Mouse (Mus musculus) yolk sac, embryonic 10.5 days (tissue): ENCODE measurements around the gene Mphosph10.
A peak's percentile ranks its signal among the peaks of the same experiment; 100 is the strongest.

Source experiments
- DNase-seq: peaks from one replicate; pipeline ENCODE4 v3.0.0-alpha.2; 2017; ENCODE audit warnings: low spot score

Gene Mphosph10

GRCm38 (mm10) chr7:64349147-64349861 lies 42.8 kb downstream of the Mphosph10 start:
- no peak for DNase-seq

DNA sequence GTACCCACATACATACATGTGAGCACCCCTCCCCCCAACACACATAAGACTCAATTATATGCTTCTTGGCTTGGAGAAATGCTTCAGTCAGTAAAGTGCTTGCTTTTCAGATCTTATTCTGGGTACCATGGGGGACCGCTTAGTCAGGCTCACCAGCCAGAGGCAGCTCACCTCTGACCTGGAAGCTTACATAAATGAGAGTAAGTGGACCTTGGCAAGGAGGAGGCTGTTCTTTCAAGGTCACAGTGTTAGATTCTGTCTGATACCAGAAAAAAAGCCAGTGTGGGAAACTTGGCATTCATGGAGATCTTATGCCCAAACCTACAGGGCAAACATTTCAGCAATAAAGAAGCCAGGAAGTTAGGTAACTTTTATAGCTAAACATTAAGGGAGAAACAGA lies 44.3 kb downstream of the Mphosph10 start:
- no peak for DNase-seq

GRCm38 (mm10) chr7:64332686-64333085 lies 59.4 kb downstream of the Mphosph10 start:
- no peak for DNase-seq

DNA sequence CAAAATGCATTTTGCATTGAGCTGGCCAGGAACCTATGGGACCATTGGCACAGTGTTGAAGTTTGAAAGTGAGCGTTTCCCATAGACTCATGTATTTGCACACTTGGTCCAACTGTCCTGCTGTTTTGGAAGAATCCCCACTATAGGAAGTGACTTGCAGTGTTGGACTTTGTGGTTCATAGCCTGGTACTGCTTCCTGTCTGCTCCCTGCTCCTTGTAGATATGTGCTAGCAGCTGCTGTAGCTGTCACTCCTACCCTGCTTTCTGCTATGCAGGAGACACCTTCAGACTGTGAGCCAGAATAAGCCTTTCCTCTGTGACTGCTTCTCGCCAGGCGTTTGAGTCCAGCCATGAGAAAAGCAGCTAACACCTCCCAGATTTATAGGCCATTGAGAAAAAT lies 60.8 kb downstream of the Mphosph10 start:
- no peak for DNase-seq

- no peak for DNase-seq
Measured at GRCm38 (mm10) chr7:64327486-64327885, 64.6 kb downstream of the Mphosph10 start.

DNA sequence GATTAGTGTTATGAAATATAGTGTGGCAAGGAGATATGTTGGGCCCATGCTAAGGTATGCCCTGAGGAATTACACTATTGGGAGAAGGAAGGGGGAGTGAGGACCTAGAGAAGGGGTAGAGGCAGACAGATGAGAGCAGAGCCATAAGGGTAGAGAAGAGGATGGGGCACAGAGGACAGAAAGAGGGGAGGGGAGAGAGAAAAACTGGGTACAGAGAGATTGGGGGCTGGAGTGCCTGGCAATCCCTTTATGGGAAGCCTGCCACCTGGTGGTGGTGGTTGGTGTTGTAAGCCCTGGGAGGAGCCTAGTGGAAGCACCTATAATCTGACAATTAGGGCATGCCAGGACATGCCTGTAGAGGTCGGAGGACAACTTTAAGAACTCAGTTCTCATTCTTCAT lies 65.2 kb downstream of the Mphosph10 start:
- peak; percentile 30 for DNase-seq
